Mouse (Mus musculus) left cerebral cortex, postnatal 10 days (tissue): ENCODE data around the gene Adamts4. TPM values are rescaled to one million over a fixed set of nuclear protein-coding genes. Genes with fewer than 3 reads are reported as not detected.
A peak's percentile ranks its signal among the peaks of the same experiment; 100 is the strongest.
"Not testable (repeated sequence)": the region's sequence is repeated elsewhere in the genome, so short reads cannot be mapped to it uniquely, and the experiment has no call there.

Source experiments
- DNase-seq, 2 experiments: peaks; one replicate each; pipeline ENCODE4 v3.0.0; 2021 to 2022; ENCODE audit warnings: low spot score in 2 of 2, mixed read lengths in 1 of 2; ENCODE audit errors: extremely low spot score in 1 of 2
- intact Hi-C: fragments of 180-260 bp; cut with DNase I; formaldehyde crosslinking; loops from one replicate; pipeline ENCODE4 v1.15.1; 2025
- total RNA-seq, 2 experiments: library from RNA; stranded (reverse); gene quantifications; 2 replicates each; pipeline ENCODE4 v1.2.3; 2021

The Adamts4 gene
- total RNA-seq, 2 experiments from 2014 or later, result 4.6 to 7.2 TPM

DNA sequence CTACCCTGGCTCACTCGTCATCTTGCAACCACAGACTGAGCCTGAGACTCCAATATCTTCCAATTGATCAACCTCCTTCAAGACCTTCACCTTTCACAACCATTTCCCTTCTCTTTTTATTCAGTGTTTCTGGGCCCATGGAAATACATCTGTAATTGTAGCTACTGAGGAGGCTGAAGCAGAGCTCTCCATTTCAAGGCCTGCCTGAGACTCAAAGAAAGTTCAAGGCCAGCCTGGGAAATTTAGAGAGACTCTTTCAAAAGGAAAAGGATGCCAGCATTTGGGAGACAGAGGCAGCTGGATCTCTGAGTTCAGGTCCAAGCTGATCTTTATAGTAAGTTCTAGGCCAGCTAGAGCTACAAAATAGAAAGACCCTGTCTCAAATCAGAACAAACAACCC lies 22.3 kb upstream of the Adamts4 start:
- intact Hi-C loops, result no loop called here
- no peak for DNase-seq

DNA sequence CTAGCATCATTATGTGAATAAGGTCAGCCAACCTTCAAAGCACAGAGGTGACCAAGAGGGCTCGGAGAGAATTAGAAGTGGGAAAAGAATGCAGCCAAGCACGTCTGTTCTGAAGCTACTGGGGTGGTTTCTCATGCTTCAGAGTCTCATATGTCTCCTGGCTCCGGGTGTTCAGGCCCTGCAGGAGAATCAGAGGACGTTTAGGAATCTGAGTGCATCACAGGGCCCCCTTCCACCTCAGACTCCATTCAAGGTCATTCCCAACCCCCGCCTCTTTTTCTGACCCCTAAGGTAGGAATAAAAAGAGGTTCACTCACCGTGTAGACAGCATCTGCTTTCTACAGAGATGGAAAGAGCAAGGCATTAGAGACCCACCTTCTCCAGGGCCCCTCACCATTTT lies 20.5 kb upstream of the Adamts4 start:
- DNase-seq, result no peak
- intact Hi-C loops, result no loop called here

DNA sequence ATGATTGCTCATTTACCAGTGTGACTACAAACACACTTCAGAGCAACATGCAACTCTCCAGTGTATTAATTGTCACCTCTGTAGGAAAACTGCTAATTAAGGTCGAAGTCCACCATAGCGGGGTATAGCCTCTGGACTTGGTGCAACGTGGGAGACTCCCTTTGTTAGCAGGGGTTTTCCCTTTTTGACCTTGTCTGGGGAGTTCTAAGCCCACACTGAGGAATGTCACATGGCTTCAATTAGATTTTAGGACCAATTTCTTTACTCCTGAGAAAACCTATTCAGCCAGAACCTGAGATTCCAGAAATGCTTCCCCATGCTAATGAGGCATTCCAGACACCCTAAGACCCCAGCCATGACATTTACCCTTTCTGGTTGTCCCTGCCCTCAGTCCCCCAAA lies 20.0 kb upstream of the Adamts4 start:
- DNase-seq, result no peak
- intact Hi-C loops, result no loop called here

DNA sequence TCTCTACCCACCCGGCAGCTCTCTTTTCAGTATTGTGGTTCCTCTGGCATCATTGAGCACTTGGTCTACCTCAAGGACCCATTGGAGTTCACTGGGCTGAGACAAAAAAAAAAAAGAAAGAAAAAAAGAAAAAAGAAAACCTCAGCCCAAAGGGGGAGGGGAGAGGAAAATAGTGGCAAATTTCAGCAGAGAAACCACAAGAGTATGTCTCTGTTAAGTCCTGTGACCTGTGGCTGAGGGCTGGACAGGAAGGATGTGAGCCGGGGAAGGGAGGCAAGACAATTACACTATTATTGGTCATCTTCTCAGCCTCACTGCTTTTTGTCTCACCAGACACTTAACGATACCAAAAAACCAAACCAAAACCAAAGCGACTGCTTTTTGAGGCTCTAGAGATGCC lies 18.4 kb upstream of the Adamts4 start:
- intact Hi-C loops, result no loop called here
- no peak for DNase-seq

DNA sequence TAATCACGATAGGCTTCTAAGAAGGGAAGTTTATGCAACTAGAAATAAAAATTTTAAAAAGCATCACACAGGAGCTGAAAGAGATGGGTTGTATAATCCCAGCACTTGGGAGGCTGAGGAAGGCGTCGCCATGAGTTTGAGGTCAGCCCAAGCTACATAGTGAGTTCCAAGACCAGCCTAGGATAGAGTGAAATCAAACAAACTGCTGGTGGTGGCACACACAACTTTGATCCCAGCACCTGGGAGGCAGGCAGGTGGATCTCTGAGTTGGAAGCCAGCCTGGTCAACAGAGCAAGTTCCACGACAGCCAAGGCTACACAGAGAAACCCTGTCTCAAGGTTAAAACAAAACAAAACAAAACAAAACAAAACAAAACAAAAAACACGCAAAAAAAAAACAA lies 17.9 kb upstream of the Adamts4 start:
- intact Hi-C loops, result no loop called here
- no peak for DNase-seq

DNA sequence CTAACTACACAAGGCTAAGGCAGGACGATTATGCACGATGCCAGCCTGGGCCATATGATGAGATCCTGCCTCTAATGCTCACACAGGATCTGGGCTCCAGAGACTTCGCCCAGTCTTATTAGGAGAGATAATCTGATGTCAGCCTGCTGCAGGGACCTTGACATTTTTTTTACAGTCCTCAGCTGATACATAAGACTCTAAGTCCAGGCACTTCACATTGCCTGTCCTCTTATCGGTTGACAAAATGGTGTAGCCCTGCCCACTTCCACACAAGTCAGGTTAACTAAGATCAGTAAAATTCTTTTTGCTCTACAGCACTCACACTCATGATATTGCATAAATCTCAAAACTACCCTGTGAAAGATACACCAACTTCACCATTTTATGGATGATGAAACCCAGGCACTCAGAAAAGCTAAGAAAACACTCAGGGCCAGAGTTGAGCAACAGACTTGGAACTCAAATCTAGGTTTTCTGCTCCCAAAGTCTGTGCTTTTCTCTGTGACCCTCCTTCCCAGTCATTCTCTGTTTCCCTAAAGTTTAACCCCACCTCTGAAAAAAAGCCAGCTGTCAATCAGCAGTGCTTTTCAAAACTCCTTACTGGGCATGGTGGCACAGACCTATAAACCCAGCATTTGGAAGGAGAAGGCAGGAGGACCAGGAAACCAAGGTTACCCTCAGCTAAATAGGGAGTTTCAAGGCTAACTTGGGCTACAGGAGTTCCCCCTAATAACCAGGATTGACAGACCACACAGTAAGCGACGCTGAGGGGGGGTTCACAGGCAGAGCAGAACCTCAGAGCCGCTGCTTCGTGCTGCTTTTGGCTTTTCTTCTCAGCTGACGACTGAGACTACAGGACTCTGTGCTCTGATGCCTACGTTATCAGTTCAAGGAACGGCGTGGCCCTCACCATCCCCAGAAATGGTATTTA lies 17.2 kb upstream of the Adamts4 start:
- no peak for DNase-seq
- intact Hi-C loops, result no loop called here

DNA sequence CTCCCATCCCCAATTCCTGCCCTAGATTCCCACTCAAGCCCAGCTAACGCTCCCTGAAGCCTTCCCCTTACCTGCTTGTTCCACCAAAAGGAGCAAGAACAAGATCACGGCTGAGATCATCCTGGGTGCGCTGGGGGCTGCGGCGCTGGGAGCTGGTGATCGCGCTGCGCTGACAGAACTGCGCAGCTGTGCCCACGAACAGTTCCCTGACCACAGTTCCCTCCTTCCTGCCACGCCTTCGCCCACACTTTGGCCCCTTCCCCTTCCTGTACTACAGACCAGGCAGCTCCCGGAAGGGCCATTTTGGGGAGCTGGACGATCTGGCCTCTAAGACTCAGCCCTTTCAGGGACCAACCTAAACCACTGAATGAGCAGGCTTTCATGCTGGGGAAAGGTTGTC lies 16.1 kb upstream of the Adamts4 start, which contains the start of gene Fcer1g:
Gene Fcer1g (minus strand): TSS at position 240 of the 400 bp plus-strand sequence.
- intact Hi-C loops, result no loop called here
- DNase-seq, result peak in 1 of 2 experiments; percentile 60

DNA sequence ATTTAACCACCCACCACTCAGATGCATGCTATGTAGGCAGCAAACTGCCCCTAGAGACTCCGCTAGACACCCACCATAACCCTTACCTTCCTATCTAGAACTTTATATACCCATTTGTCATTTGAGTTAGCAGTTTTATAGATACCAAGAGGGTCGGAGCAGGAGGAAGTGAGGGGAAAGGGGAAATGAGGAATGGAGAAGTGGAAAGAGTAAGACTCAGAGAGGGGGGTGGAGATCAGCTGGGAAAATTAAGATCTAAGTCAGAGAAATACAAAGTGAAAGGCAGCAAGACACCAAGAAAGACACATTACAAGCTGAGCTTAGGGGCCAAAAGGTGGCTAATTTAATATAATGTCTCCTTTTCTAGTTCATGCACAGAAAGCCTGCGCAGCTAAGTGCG lies 15.7 kb upstream of the Adamts4 start:
- intact Hi-C loops, result no loop called here
- no peak for DNase-seq

DNA sequence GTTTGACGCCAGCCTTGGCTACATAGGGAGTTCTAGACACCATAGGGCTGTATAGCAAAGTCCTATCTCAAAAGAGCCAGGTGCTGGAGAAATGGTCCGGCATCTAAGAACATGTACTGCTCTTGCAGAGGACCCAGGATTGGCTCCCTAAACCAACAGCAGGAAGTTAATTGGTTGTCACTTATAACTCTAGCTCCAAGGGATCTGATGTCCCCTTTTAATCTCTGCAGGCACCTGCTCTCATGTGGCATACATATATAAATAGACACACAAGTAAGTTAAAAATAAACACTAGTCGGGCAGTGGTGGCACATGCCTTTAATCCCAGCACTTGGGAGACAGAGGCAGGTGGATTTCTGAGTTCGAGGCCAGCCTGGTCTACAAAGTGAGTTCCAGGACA lies 14.4 kb upstream of the Adamts4 start:
- intact Hi-C loops, result no loop called here

DNA sequence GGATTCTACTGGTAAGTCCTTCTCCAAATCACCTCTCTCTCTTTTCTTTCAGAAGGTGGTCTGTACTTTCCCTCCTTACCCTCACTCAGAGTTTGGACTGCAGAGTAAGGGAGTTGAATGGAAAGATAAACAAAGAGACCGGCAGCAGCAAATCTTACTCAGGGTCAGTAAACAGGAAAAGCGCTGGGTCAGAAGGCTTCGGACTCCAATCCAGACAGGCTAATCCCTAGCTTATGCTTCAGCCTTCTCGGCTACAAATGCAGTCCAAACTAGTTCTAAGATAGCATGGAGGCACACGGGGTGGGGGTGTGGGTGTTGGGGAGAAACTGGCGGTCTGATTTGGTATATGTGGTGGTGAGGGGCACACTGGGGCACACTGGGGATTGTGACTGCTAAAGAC lies 12.8 kb upstream of the Adamts4 start:
- intact Hi-C loops, result no loop called here
- DNase-seq, result no peak

More for the DNA sequence above, 14.4 kb upstream of the Adamts4 start:
- DNase-seq, result no peak

DNA sequence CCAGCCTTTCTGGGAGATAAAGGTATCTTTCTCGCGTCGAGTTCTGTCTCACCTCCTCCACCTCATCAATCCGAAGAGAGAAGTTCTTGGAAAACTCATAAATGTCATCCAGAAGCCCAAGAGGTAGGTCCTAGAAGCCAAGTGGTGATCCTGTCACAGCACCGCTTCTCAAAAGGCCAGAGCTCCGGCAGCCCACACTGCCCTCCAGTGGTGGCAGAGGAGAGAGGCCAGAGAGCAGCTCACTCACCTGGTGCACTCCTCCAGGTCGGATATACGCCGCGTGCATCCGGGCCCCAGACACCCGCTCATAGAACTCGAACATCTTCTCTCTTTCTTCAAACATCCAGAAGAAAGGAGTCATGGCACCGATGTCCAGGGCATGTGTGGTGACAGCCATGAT lies 11.8 kb upstream of the Adamts4 start:
- peak in 1 of 2 experiments; percentile 69 for DNase-seq
- intact Hi-C loops, result no loop called here

DNA sequence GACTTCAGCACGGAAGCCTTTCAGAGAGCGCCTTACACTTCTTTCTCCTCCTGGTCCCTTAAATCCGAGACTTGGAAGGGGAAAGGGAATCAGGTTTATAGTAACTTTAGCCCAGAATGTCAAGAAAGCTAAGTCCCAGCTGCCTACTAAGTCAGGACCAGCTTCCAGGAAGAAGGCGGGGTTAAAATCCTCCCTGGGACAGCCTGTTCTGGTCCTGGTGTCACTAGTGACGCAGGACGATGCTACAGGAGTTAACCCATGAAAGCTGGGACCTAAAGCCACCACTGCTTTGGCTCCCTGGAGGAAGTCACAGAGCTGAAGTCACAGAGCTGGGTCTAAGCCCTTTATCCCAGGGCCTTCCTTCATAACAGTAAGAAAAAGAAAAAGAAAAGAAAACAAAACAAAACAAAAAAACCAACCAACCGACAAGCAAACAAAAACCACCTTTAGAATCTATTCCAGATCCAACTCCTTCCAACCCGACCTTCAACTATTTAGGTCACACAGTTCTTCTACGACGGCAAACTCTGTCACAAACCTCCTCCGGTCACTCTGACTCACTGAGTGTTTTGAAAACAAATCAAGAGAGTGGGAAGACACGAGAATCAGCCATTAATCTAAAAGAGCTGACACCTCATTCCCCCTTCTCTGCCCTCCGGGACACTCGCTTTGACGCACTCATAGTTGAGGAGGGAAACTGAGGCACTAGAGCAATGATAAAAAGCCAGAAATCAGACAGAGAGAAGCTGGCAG lies 10.1 kb upstream of the Adamts4 start:
- no peak for DNase-seq
- intact Hi-C loops, result no loop called here

DNA sequence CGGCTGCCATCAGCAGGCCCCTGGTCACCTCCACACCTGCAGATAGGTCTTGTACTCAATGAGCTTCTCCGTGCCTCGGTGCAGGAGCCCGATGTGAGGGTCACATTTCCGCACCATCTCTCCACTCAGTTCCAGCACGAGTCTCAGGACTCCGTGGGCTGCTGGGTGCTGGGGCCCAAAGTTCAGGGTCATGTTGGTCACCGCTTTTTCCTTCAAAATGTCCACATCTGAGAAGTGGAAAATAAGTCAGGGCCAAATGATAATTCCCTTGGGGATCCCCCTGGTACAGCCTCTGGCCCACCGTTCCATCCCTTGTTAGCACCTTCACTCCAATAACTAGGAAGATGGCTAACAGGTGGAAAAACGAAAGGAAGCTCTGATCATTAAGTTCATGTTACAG lies 9.3 kb upstream of the Adamts4 start:
- intact Hi-C loops, result no loop called here
- DNase-seq, result no peak

DNA sequence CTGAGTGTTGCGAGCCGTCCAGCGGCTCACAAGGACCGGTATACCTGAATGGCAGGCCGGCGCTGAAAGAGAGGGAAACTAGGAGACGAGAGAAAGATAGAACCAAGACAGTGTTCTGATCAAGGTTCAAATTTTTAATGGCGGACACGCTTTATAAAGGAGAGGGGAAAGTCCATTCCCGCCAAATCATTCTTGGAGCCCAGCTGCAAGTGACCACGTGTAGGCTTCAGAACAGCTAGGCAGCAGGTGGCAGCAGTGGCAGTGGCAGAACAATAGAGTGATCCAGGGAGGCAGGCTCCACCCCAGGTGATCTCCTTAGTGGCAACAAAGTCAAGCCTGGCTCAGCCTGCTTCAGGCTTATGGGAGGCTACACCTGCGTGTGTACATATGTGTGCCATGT lies 8.3 kb upstream of the Adamts4 start:
- DNase-seq, intact Hi-C loops: not testable (repeated sequence)

DNA sequence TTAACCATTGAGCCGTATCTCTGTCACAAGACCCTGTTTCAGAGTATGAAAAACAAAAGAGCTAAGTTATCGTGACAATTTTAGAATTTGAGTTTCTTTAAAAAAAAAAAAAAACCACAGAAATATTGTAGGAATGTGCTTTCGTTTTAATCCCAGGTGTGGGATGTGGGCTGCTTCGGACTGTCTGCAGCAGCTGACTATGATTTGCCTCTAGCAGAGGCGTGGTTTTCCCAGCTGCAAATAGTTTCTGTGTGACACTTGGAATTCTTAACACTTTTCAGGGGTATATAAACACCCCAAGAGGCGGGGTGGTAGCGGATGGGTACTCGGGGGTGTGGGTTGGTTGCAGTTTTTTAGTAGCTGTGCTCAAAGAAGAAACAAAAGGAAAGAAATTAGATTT lies 4.9 kb upstream of the Adamts4 start:
- intact Hi-C loops, result no loop called here
- no peak for DNase-seq

DNA sequence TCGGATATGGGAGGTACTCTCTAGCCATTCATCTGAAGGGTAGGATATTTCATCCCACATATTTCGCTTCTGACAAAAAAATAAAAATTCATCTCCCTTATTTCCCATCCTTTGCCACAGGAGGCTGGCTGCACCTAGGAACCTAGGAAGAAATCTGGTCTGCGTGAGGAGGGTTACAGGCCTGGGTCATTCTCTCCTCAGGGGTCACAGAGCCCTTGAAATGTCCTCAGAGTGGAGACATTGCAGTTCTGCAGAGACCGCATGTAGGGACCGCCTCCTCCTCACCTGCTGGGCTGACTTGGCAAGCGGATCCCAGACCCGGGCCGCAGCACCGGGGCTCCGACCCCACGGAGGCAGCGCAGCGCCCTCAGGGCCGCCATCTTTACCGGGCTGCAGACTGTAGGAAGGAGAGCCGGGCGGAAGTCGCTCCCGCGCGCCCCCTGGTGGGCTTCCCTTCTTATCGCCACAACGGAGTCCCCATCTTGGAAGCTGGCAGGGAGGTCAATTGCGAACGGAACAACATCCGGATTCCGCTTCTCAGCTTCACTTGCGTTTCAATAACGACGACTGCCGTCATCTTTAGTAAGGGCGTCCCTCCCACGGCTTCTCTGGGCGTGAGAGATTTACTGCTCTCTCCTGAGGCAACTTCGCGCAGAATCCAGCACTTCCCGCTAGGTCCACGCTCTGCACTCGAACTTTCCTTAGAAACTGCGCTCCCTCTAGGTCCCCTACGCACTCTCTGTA lies 3.3 kb upstream of the Adamts4 start:
- intact Hi-C loops, result loop anchor here (2.0 kb wide), 1 partner anchor 24 kb away; the partner anchor contains the start of gene Tomm40l
- DNase-seq, result peak; percentile 97 to 98

DNA sequence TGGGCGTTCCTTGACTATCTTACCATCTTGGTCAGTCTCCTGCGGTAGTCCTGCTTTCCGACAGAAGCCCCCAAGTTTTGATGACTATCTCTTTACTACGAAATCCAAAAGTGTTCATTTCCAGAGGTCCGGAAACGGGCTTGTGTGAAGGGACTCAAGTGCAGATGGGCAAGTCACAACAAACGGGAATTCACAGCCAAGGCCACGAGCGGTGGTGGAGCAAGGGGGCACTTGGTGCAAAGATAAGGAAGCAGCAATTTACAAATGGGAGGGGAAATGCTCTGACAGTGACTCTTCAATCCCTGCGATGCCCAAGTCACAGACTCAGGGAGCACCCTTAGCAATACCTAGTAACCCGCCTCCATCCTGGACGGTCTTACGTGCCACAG lies 2.8 kb upstream of the Adamts4 start:
- DNase-seq, result no peak
- intact Hi-C loops, result loop anchor here (2.0 kb wide), 1 partner anchor 25 kb away; the partner anchor contains the start of gene Tomm40l

DNA sequence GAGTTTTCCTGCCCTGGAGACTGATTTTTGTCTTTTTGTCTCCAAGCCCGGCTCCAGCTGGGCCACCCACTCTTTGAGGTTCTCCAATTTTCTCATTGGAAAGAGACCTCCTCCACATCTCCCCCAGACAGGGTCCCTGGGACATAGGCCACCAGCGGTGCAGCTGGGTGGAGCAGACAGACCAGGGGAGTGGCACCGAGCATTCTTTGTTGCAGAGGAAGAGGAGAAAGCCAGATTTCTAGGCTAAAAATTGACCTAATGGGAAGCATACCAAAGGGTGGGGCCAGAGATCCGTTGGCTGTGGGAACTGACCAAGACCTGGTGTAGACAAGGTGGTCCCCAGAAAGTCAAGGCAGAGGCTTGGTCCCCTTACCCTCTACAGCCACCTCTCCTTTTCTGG lies 2.3 kb upstream of the Adamts4 start:
- intact Hi-C loops, result loop anchor here (2.0 kb wide), 1 partner anchor 25 kb away; the partner anchor contains the start of gene Tomm40l
- DNase-seq, result no peak
